Mouse (Mus musculus) MEL (cell line): ENCODE results near the gene Eef1g.

Source experiments
- CHD2 ChIP-seq: IDR thresholded peaks from 2 replicates; pipeline ENCODE4 v1.6.1; 2011; ENCODE audit warnings: low read length, improper control_type of control experiment
- CTCF ChIP-seq, 3 experiments: IDR thresholded peaks in 2 of 3; conservative IDR thresholded peaks in 1 of 3; 2 replicates each; pipeline ENCODE4 v1.5.1; 2011 to 2012; ENCODE audit warnings: low read length in 3 of 3, low read depth in 2 of 3, mild to moderate bottlenecking in 2 of 3, improper control_type of control experiment in 1 of 3, inconsistent platforms in 1 of 3, mixed read lengths in 1 of 3, moderate library complexity in 1 of 3; ENCODE audit not compliant: control insufficient read depth in 1 of 3, insufficient read depth in 1 of 3, poor library complexity in 1 of 3, severe bottlenecking in 1 of 3
- ELF1 ChIP-seq: IDR thresholded peaks from 2 replicates; pipeline ENCODE4 v1.6.1; 2014; ENCODE audit warnings: low read depth, mild to moderate bottlenecking, inconsistent platforms, low read length, improper control_type of control experiment, moderate library complexity
- EP300 ChIP-seq, 2 experiments: IDR thresholded peaks; 2 replicates each; pipeline ENCODE4 v1.6.1; 2011; ENCODE audit warnings: improper control_type of control experiment in 2 of 2, low read length in 2 of 2, low read depth in 1 of 2, mild to moderate bottlenecking in 1 of 2
- GATA1 ChIP-seq: IDR thresholded peaks from 2 replicates; pipeline ENCODE4 v1.6.1; 2011; ENCODE audit warnings: low read depth, low read length, improper control_type of control experiment
- HCFC1 ChIP-seq: IDR thresholded peaks from 2 replicates; pipeline ENCODE4 v1.6.1; 2012; ENCODE audit warnings: low read depth, mild to moderate bottlenecking, inconsistent platforms, low read length, improper control_type of control experiment, moderate library complexity
- MAX ChIP-seq: IDR thresholded peaks from 2 replicates; pipeline ENCODE4 v1.6.1; 2011; ENCODE audit warnings: low read length, improper control_type of control experiment
- MAZ ChIP-seq: IDR thresholded peaks from 2 replicates; pipeline ENCODE4 v1.6.1; 2012; ENCODE audit warnings: low read depth, mild to moderate bottlenecking, inconsistent platforms, low read length, improper control_type of control experiment
- POLR2A ChIP-seq, 2 experiments: IDR thresholded peaks; 2 replicates each; pipeline ENCODE4 v1.6.1; 2011 to 2012; ENCODE audit warnings: low read length in 2 of 2, mild to moderate bottlenecking in 2 of 2, control low read depth in 1 of 2, improper control_type of control experiment in 1 of 2, low read depth in 1 of 2, moderate library complexity in 1 of 2; ENCODE audit not compliant: control insufficient read depth in 1 of 2, insufficient read depth in 1 of 2, poor library complexity in 1 of 2
- RCOR1 ChIP-seq: IDR thresholded peaks from 2 replicates; pipeline ENCODE4 v1.6.1; 2012; ENCODE audit warnings: low read depth, mild to moderate bottlenecking, inconsistent platforms, low read length, improper control_type of control experiment
- TAL1 ChIP-seq: IDR thresholded peaks from 2 replicates; pipeline ENCODE4 v1.6.1; 2012; ENCODE audit warnings: mild to moderate bottlenecking, inconsistent platforms, low read length, moderate library complexity, mixed read lengths
- UBTF ChIP-seq: IDR thresholded peaks from 2 replicates; pipeline ENCODE4 v1.6.1; 2012; ENCODE audit warnings: low read depth, mild to moderate bottlenecking, inconsistent platforms, low read length, improper control_type of control experiment, moderate library complexity, borderline replicate concordance; ENCODE audit not compliant: insufficient read depth
- USF1 ChIP-seq: IDR thresholded peaks from 2 replicates; pipeline ENCODE4 v1.6.1; 2014; ENCODE audit warnings: low read depth, mild to moderate bottlenecking, inconsistent platforms, low read length, improper control_type of control experiment, moderate library complexity
- ZC3H11A ChIP-seq: IDR thresholded peaks from 2 replicates; pipeline ENCODE4 v1.6.1; 2012; ENCODE audit warnings: low read depth, mild to moderate bottlenecking, inconsistent platforms, low read length, improper control_type of control experiment

- TF ChIP-seq UBTF: no peak
- TF ChIP-seq CTCF (IDR thresholded peaks at IDR 0.05 in 2 of 3, conservative IDR thresholded peaks at IDR 0.05 in 1 of 3; ENCODE audit: control insufficient read depth in 1 of 3, insufficient read depth in 1 of 3, low read depth in 2 of 3, low read length in 3 of 3, poor library complexity in 1 of 3, severe bottlenecking in 1 of 3): no peak
- TF ChIP-seq MAZ: no peak
- no peak for TF ChIP-seq POLR2A (IDR thresholded peaks at IDR 0.05; ENCODE audit: control insufficient read depth in 1 of 2, insufficient read depth in 1 of 2, low read depth in 1 of 2, low read length in 2 of 2, poor library complexity in 1 of 2)
- no peak for TF ChIP-seq CHD2
- no peak for TF ChIP-seq RCOR1
- no peak for TF ChIP-seq ZC3H11A
- no peak for TF ChIP-seq HCFC1
- no peak for TF ChIP-seq USF1
- no peak for TF ChIP-seq EP300 (IDR thresholded peaks at IDR 0.05; ENCODE audit: low read depth in 1 of 2, low read length in 2 of 2)
- TF ChIP-seq MAX: no peak
- no peak for TF ChIP-seq ELF1
- TF ChIP-seq TAL1: no peak
- no peak for TF ChIP-seq GATA1
Observed at GRCm38 (mm10) chr19:8928689-8929223, 38.1 kb upstream of the Eef1g start.
